Mouse (Mus musculus): ENCODE results near the gene Gpr132.

DNA sequence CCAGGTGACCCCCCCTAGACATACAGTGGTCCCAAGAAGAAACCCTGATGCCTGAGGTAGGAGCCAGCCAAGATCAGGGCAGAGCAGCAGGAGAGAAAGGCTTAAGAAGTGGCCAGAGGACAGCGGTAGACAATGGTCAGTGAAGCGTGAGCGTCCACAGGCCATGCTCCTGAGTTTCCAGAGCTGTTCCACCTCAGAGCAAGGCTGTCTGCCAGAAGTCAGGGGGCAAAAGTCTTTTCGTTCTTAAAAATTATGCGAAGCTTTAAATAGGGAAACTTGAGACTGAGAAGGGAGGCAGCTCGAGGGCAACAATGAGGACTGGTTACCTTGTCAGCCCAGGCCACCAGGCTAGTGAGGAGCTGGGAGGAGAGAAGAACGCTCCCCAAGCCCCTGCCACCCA is 54.7 kb downstream of the Gpr132 start:
- TF ChIP-seq CTCF (conservative IDR thresholded peaks at IDR 0.05; ENCODE audit: insufficient read depth, insufficient read length, low read depth, low read length) = no peak
- TF ChIP-seq POLR2A (IDR thresholded peaks at IDR 0.05; ENCODE audit: low read depth, low read length) = no peak

Measured in kidney, adult 2 months (tissue).